In the genomic region with DNA sequence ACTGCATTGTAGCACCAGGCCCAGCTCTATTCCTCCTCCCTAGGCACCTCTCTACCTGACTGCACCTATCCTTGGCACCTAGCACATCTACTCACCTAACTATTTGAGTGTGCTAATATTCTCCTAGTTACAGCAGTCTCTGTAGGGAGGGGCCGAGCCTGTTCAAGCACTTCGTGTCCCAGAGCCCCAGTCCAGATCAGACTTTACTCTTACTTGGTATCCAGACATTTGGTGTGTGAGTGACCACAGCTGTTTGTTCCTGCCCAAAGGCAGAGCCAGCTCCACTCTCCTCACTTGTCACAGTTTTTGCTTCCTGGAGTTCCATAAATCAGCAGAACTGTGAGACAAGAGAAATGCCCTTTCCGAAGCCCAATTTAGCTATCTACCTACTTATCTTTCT, we compare ENCODE assay signal across 39 mouse cellular contexts. TPM values are rescaled to one million over a fixed set of nuclear protein-coding genes. Genes with fewer than 3 reads are reported as not detected.
DNase-seq lines count a peak whose midpoint lies in the region; ATAC-seq and TF ChIP-seq lines count a peak whose summit lies in the region.
"Had no signal": no experiment of that assay in that cellular context is flagged by ENCODE, and none has a peak within 500 bp of the region (broad histone marks: within the 10 kb centered on the region; RNA-seq: fewer than 3 reads in every experiment).

No protein-coding gene starts in this region.

- peak; percentile 60; the same call in 1 of the 2 replicates for ATAC-seq in lung, embryonic 16.5 days (ENCODE audit: low read depth)
- ATAC-seq in liver, embryonic 11.5 days (replicated peaks; ENCODE audit: low FRiP score) = no peak
- ATAC-seq: CD4-positive, CD25-positive, alpha-beta regulatory T cell, adult 4 months; forebrain, embryonic 15.5 days; hindbrain, embryonic 16.5 days; liver, embryonic 12.5 days; liver, postnatal 0 days had no signal

- H3K4me1 ChIP-seq in heart, adult 2 months (ENCODE audit: control insufficient read depth, insufficient read depth, low read length) = no peaks in the 10 kb centered on the region; the same call in 1 of the 2 replicates
- H3K4me1 ChIP-seq in heart, embryonic 10.5 days = no peaks in the 10 kb centered on the region
- no peaks in the 10 kb centered on the region for H3K4me1 ChIP-seq in lung, embryonic 16.5 days (replicated peaks; ENCODE audit: control insufficient read depth, insufficient read depth, low read length)
- H3K4me1 ChIP-seq in liver, embryonic 11.5 days (replicated peaks; ENCODE audit: control insufficient read depth, insufficient read depth, low read length) = no peaks in the 10 kb centered on the region
- H3K4me1 ChIP-seq: embryonic facial prominence, embryonic 12.5 days; forebrain, embryonic 15.5 days; heart, embryonic 15.5 days; limb, embryonic 13.5 days; liver, embryonic 12.5 days; neural tube, embryonic 15.5 days had no signal

- no peaks in the 10 kb centered on the region for H3K79me2 ChIP-seq in heart, adult 2 months (replicated peaks; ENCODE audit: control insufficient read depth, insufficient read depth, low read length)

- WGBS in heart, adult 2 months = 77% methylated on average over 3 of the region's 3 CpGs
- WGBS in heart, embryonic 10.5 days = 79% methylated on average over 3 of the region's 3 CpGs
- WGBS in lung, embryonic 16.5 days = 51% methylated on average over 3 of the region's 3 CpGs
- WGBS in liver, embryonic 11.5 days = 85% methylated on average over 3 of the region's 3 CpGs

- H3K36me3 ChIP-seq in heart, adult 2 months (ENCODE audit: control insufficient read depth, insufficient read depth, low read length) = no peaks in the 10 kb centered on the region
- no peaks in the 10 kb centered on the region for H3K36me3 ChIP-seq in heart, embryonic 10.5 days
- H3K36me3 ChIP-seq in lung, embryonic 16.5 days (ENCODE audit: control insufficient read depth, insufficient read depth, low read length) = no peaks in the 10 kb centered on the region
- H3K36me3 ChIP-seq in liver, embryonic 11.5 days (ENCODE audit: control insufficient read depth, insufficient read depth, low read length) = no peaks in the 10 kb centered on the region
- H3K36me3 ChIP-seq: embryonic facial prominence, embryonic 12.5 days; forebrain, embryonic 15.5 days; heart, embryonic 15.5 days; limb, embryonic 13.5 days; liver, embryonic 12.5 days; neural tube, embryonic 15.5 days had no signal

- no peaks in the 10 kb centered on the region for H3K9me3 ChIP-seq in heart, embryonic 10.5 days
- H3K9me3 ChIP-seq in lung, embryonic 16.5 days (ENCODE audit: control insufficient read depth, low read length) = no peaks in the 10 kb centered on the region
- H3K9me3 ChIP-seq in liver, embryonic 11.5 days (ENCODE audit: control insufficient read depth, low read length) = no peaks in the 10 kb centered on the region
- H3K9me3 ChIP-seq: embryonic facial prominence, embryonic 12.5 days; forebrain, embryonic 15.5 days; heart, embryonic 15.5 days; limb, embryonic 13.5 days; liver, embryonic 12.5 days; neural tube, embryonic 15.5 days had no signal

- TF ChIP-seq EP300 in heart, adult 2 months (IDR thresholded peaks at IDR 0.05; ENCODE audit: insufficient read depth, low read depth, low read length) = no peak

- H3K4me3 ChIP-seq in heart, adult 2 months = no peak overlapping the region
- no peak overlapping the region for H3K4me3 ChIP-seq in heart, embryonic 10.5 days
- no peak overlapping the region for H3K4me3 ChIP-seq in lung, embryonic 16.5 days (ENCODE audit: low read length)
- H3K4me3 ChIP-seq in liver, embryonic 11.5 days (ENCODE audit: low read depth, low read length) = no peak overlapping the region
- H3K4me3 ChIP-seq: embryonic facial prominence, embryonic 12.5 days; forebrain, embryonic 15.5 days; heart, embryonic 15.5 days; layer of hippocampus, adult 2 months; left cerebral cortex, adult 2 months; limb, embryonic 13.5 days; liver, embryonic 12.5 days; neural tube, embryonic 15.5 days had no signal

- intact Hi-C loops in heart, adult 2 months (cut with DNase I) = no loop called here
- intact Hi-C loops in heart, postnatal 14 days (cut with DNase I) = no loop called here

- no peak overlapping the region for H3K9ac ChIP-seq in heart, adult 2 months (ENCODE audit: low read depth, low read length)
- no peak overlapping the region for H3K9ac ChIP-seq in lung, embryonic 16.5 days (ENCODE audit: low read length)
- H3K9ac ChIP-seq in liver, embryonic 11.5 days (ENCODE audit: low read depth, low read length) = no peak overlapping the region
- H3K9ac ChIP-seq: embryonic facial prominence, embryonic 12.5 days; forebrain, embryonic 15.5 days; heart, embryonic 15.5 days; limb, embryonic 13.5 days; liver, embryonic 12.5 days; liver, postnatal 0 days; neural tube, embryonic 15.5 days had no signal

- no peaks in the 10 kb centered on the region for H3K27me3 ChIP-seq in heart, adult 2 months (ENCODE audit: control insufficient read depth, insufficient read depth, low read length)
- H3K27me3 ChIP-seq in heart, embryonic 10.5 days (ENCODE audit: insufficient read depth, poor library complexity, severe bottlenecking) = no peaks in the 10 kb centered on the region
- no peaks in the 10 kb centered on the region for H3K27me3 ChIP-seq in lung, embryonic 16.5 days (ENCODE audit: control insufficient read depth, insufficient read depth, low read depth, low read length)
- no peaks in the 10 kb centered on the region for H3K27me3 ChIP-seq in liver, embryonic 11.5 days (replicated peaks; ENCODE audit: control insufficient read depth, insufficient read depth, low read length)
- H3K27me3 ChIP-seq: embryonic facial prominence, embryonic 12.5 days; forebrain, embryonic 15.5 days; heart, embryonic 15.5 days; limb, embryonic 13.5 days; liver, embryonic 12.5 days; neural tube, embryonic 15.5 days had no signal

- peak; percentile 16 to 21 for DNase-seq in heart, adult 2 months
- no peak for DNase-seq in heart, embryonic 10.5 days (ENCODE audit: low spot score)
- peak; percentile 14 to 29 for DNase-seq in heart, postnatal 14 days
- DNase-seq in lung, postnatal 36 days = peak; percentile 48
- DNase-seq in liver, embryonic 11.5 days (ENCODE audit: low spot score) = no peak
- DNase-seq in B cell, adult 2 months = no peak
- DNase-seq: adrenal gland, postnatal 14 days; cerebellum, adult 11-12 months; cerebellum, adult 9-11 months; embryo, embryonic 11 days; gastrocnemius, postnatal 36 days; kidney, adult 18-20 months; kidney, postnatal 36 days; liver, postnatal 0 days; midbrain, embryonic 14.5 days; retina, postnatal 1 day; right cerebral cortex, postnatal 14 days; thymus, postnatal 14 days had no signal

- TF ChIP-seq CTCF in heart, adult 2 months (IDR thresholded peaks at IDR 0.05) = no peak

- H3K27ac ChIP-seq in heart, adult 2 months = no peak overlapping the region
- no peak overlapping the region for H3K27ac ChIP-seq in heart, embryonic 10.5 days
- H3K27ac ChIP-seq in lung, embryonic 16.5 days (ENCODE audit: low read length) = no peak overlapping the region
- no peak overlapping the region for H3K27ac ChIP-seq in liver, embryonic 11.5 days (ENCODE audit: low read depth, low read length)
- H3K27ac ChIP-seq: embryonic facial prominence, embryonic 12.5 days; forebrain, embryonic 15.5 days; heart, embryonic 15.5 days; layer of hippocampus, adult 2 months; left cerebral cortex, adult 2 months; limb, embryonic 13.5 days; liver, embryonic 12.5 days; neural tube, embryonic 15.5 days had no signal

- TF ChIP-seq POLR2A in heart, adult 2 months (IDR thresholded peaks at IDR 0.05; ENCODE audit: insufficient read depth, low read depth, low read length) = no peak

- H3K4me2 ChIP-seq in lung, embryonic 16.5 days (ENCODE audit: low read depth, low read length) = no peak overlapping the region
- H3K4me2 ChIP-seq in liver, embryonic 11.5 days = no peak overlapping the region
- H3K4me2 ChIP-seq: embryonic facial prominence, embryonic 12.5 days; forebrain, embryonic 15.5 days; heart, embryonic 15.5 days; limb, embryonic 13.5 days; liver, embryonic 12.5 days; neural tube, embryonic 15.5 days had no signal

RNA-seq across cellular contexts. Expression of a gene that starts 15.9 kb away (rescaled TPM):
- total RNA-seq in heart, adult 2 months (2021) = not detected
- polyA plus RNA-seq in heart, adult 2 months (2012; rRNA removed) = not detected in 2 replicates
- not detected in 2 replicates for polyA plus RNA-seq in heart, embryonic 10.5 days (2016; fragmentation: Nextera tagmentation; extraction: Ambion mirVana)
- total RNA-seq in heart, postnatal 14 days (2021) = not detected
- not detected in 2 replicates for polyA plus RNA-seq in lung, embryonic 16.5 days (2015; fragmentation: Nextera tagmentation; extraction: Ambion mirVana)
- not detected in 2 replicates for polyA plus RNA-seq in liver, embryonic 11.5 days (2014; fragmentation: Nextera tagmentation; extraction: Ambion mirVana)
- total RNA-seq: adrenal gland, postnatal 14 days; gastrocnemius, adult 18-20 months; gastrocnemius, postnatal 36 days; layer of hippocampus, adult 2 months; layer of hippocampus, postnatal 14 days; left cerebral cortex, adult 2 months; left cerebral cortex, postnatal 25 days had no signal
- polyA plus RNA-seq: CD4-positive, CD25-positive, alpha-beta regulatory T cell, adult 4 months; embryonic facial prominence, embryonic 12.5 days; forebrain, embryonic 15.5 days; frontal cortex, adult 2 months; heart, embryonic 15.5 days; hindbrain, embryonic 11.5 days; hindbrain, embryonic 16.5 days; intestine, embryonic 14.5 days; kidney, embryonic 16.5 days; limb, embryonic 13.5 days; liver, embryonic 12.5 days; liver, postnatal 0 days; midbrain, embryonic 14.5 days; neural tube, embryonic 15.5 days; small intestine, adult 2 months; stomach, embryonic 16.5 days; urinary bladder, adult 2 months had no signal

RNA-seq across cellular contexts. Expression of a gene that starts 47.0 kb away (rescaled TPM):
- total RNA-seq in heart, adult 2 months (2021) = 1 to 10 TPM; 5.7 to 7.4 TPM
- polyA plus RNA-seq in heart, adult 2 months (2012; rRNA removed) = 2.9 and 5.4 TPM in 2 replicates
- 22.8 and 28.3 TPM in 2 replicates for polyA plus RNA-seq in heart, embryonic 10.5 days (2016; fragmentation: Nextera tagmentation; extraction: Ambion mirVana)
- 1 to 10 TPM; 4.3 to 4.4 TPM for total RNA-seq in heart, postnatal 14 days (2021)
- polyA plus RNA-seq in lung, embryonic 16.5 days (2015; fragmentation: Nextera tagmentation; extraction: Ambion mirVana) = 21.5 and 22.9 TPM in 2 replicates
- polyA plus RNA-seq in liver, embryonic 11.5 days (2014; fragmentation: Nextera tagmentation; extraction: Ambion mirVana) = 42.6 and 43.9 TPM in 2 replicates

RNA-seq across cellular contexts. Expression of a gene that starts 47.2 kb away (rescaled TPM):
- not detected for total RNA-seq in heart, adult 2 months (2021)
- not detected in 2 replicates for polyA plus RNA-seq in heart, adult 2 months (2012; rRNA removed)
- not detected in 2 replicates for polyA plus RNA-seq in heart, embryonic 10.5 days (2016; fragmentation: Nextera tagmentation; extraction: Ambion mirVana)
- total RNA-seq in heart, postnatal 14 days (2021) = not detected
- not detected in 2 replicates for polyA plus RNA-seq in lung, embryonic 16.5 days (2015; fragmentation: Nextera tagmentation; extraction: Ambion mirVana)
- not detected in 2 replicates for polyA plus RNA-seq in liver, embryonic 11.5 days (2014; fragmentation: Nextera tagmentation; extraction: Ambion mirVana)
- total RNA-seq: adrenal gland, postnatal 14 days; gastrocnemius, postnatal 36 days; layer of hippocampus, adult 2 months; left cerebral cortex, adult 2 months; left cerebral cortex, postnatal 25 days had no signal
- polyA plus RNA-seq: CD4-positive, CD25-positive, alpha-beta regulatory T cell, adult 4 months; embryonic facial prominence, embryonic 12.5 days; forebrain, embryonic 15.5 days; heart, embryonic 15.5 days; hindbrain, embryonic 11.5 days; hindbrain, embryonic 16.5 days; intestine, embryonic 14.5 days; kidney, embryonic 16.5 days; limb, embryonic 13.5 days; liver, embryonic 12.5 days; liver, postnatal 0 days; midbrain, embryonic 14.5 days; neural tube, embryonic 15.5 days; small intestine, adult 2 months; stomach, embryonic 16.5 days had no signal

Comparison
In these comparisons a context has a peak if more than half of its experiments do, and no peak if none do; other contexts are left out.
1. DNase-seq: peak in heart, adult 2 months (2 of 2), heart, postnatal 14 days (2 of 2) and lung, postnatal 36 days (single experiment); none in heart, embryonic 10.5 days (single experiment), liver, embryonic 11.5 days (single experiment) and B cell, adult 2 months (0 of 2).